Mouse (Mus musculus): Measurements from ENCODE around the gene Slc23a4.

GRCm38 (mm10) chr6:34913341-34914040 is 74.7 kb downstream of the Slc23a4 start:
- TF ChIP-seq POLR2A (IDR thresholded peaks at IDR 0.05; ENCODE audit: control insufficient read depth in 1 of 2, insufficient read depth in 1 of 2, low read depth in 1 of 2, low read length in 2 of 2, poor library complexity in 1 of 2) (no peak), GABPA (IDR thresholded peaks at IDR 0.05; ENCODE audit: low read depth, low read length) (no peak), CTCF (IDR thresholded peaks at IDR 0.05 in 2 of 3, conservative IDR thresholded peaks at IDR 0.05 in 1 of 3; ENCODE audit: control insufficient read depth in 1 of 3, insufficient read depth in 1 of 3, low read depth in 2 of 3, low read length in 3 of 3, poor library complexity in 1 of 3, severe bottlenecking in 1 of 3) (no peak), EP300 (IDR thresholded peaks at IDR 0.05; ENCODE audit: low read depth in 1 of 2, low read length in 2 of 2) (no peak), MYB (IDR thresholded peaks at IDR 0.05; ENCODE audit: low read depth, low read length) (no peak), USF1 (IDR thresholded peaks at IDR 0.05; ENCODE audit: low read depth, low read length) (no peak), ZNF384 (IDR thresholded peaks at IDR 0.05; ENCODE audit: low read depth, low read length) (no peak), MAX (IDR thresholded peaks at IDR 0.05; ENCODE audit: low read length) (no peak), KAT2A (conservative IDR thresholded peaks at IDR 0.05; ENCODE audit: low read depth, low read length) (no peak), RAD21 (IDR thresholded peaks at IDR 0.05; ENCODE audit: low read depth, low read length) (no peak), RCOR1 (IDR thresholded peaks at IDR 0.05; ENCODE audit: low read depth, low read length) (no peak), HCFC1 (IDR thresholded peaks at IDR 0.05; ENCODE audit: low read depth, low read length) (no peak), SMC3 (IDR thresholded peaks at IDR 0.05; ENCODE audit: low read depth, low read length) (no peak), NELFE (IDR thresholded peaks at IDR 0.05; ENCODE audit: low read depth, low read length) (no peak)
